Mouse (Mus musculus): Measurements from ENCODE around the gene Vangl1. TPM values are rescaled to one million over a fixed set of nuclear protein-coding genes. Genes with fewer than 3 reads are reported as not detected.

Gene Vangl1
- total and polyA plus RNA-seq, 2 experiments from 2014 or later, result 7.1 to 16.8 TPM

- WGBS, result 24% methylated on average over 4 of the region's 4 CpGs
- Histone ChIP-seq H3K4me3 (ENCODE audit: low read depth, low read length) (no peak overlapping the region), H3K9ac (replicated peaks; ENCODE audit: low read length, poor library complexity, severe bottlenecking) (no peak overlapping the region), H3K27me3 (ENCODE audit: insufficient read depth, low read length) (no peaks in the 10 kb centered on the region), H3K36me3 (ENCODE audit: insufficient read depth, low read length) (no peaks in the 10 kb centered on the region), H3K27ac (ENCODE audit: low read depth, low read length) (no peak overlapping the region), H3K9me3 (ENCODE audit: low read length) (no peaks in the 10 kb centered on the region), H3K4me1 (ENCODE audit: insufficient read depth, low read length) (peaks cover 4% of the 10 kb centered on the region; the same call in 1 of the 2 replicates), H3K4me2 (ENCODE audit: low read depth, low read length, poor library complexity, severe bottlenecking) (no peak overlapping the region)
- TF ChIP-seq CTCF (IDR thresholded peaks at IDR 0.05), result no peak
- DNase-seq (ENCODE audit: low spot score) (no peak), ATAC-seq (ENCODE audit: low FRiP score) (no peak)
These were observed 52.6 kb downstream of the Vangl1 start for GRCm38 (mm10) chr3:102151850-102152249.

DNA sequence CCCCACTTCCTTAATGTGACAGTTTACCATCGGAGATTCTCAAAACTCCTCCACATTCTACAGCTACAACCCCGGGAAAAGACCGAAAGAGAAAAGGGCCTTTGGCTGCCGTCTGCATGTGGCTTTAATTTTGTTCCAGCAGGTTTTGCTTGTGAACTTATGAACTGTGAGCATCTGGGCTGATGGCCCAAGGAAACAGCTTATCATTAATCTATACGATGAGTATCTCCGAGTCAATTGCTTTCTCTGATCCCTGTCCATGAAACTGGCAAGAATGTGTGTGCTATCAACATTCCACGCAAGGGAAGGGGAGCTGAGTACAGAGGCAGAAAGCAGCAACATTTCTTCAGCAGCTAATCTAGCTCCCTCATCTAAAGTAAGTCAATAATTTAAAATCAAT lies 54.6 kb downstream of the Vangl1 start:
- ATAC-seq (ENCODE audit: low FRiP score), result no peak

GRCm38 (mm10) chr3:102147189-102147588 lies 57.3 kb downstream of the Vangl1 start:
- no peaks in the 10 kb centered on the region for H3K27me3 ChIP-seq (ENCODE audit: insufficient read depth, low read length)
- no peak overlapping the region for H3K9ac ChIP-seq (replicated peaks; ENCODE audit: low read length, poor library complexity, severe bottlenecking)
- 53% methylated on average over 4 of the region's 4 CpGs for WGBS
- H3K36me3 ChIP-seq (ENCODE audit: insufficient read depth, low read length), result no peaks in the 10 kb centered on the region
- H3K4me1 ChIP-seq (ENCODE audit: insufficient read depth, low read length), result peaks cover 7% of the 10 kb centered on the region; the same call in 1 of the 2 replicates
- H3K4me3 ChIP-seq (ENCODE audit: low read depth, low read length), result no peak overlapping the region
- no peak overlapping the region for H3K27ac ChIP-seq (ENCODE audit: low read depth, low read length)
- no peaks in the 10 kb centered on the region for H3K9me3 ChIP-seq (ENCODE audit: low read length)
- no peak for TF ChIP-seq CTCF (IDR thresholded peaks at IDR 0.05)
- DNase-seq (ENCODE audit: low spot score) (no peak), ATAC-seq (ENCODE audit: low FRiP score) (no peak)
- no peak overlapping the region for H3K4me2 ChIP-seq (ENCODE audit: low read depth, low read length, poor library complexity, severe bottlenecking)

More for the DNA sequence above, 54.6 kb downstream of the Vangl1 start:
- H3K9ac ChIP-seq (replicated peaks; ENCODE audit: low read length, poor library complexity, severe bottlenecking), result no peak overlapping the region
- no peak overlapping the region for H3K27ac ChIP-seq (ENCODE audit: low read depth, low read length)
- no peaks in the 10 kb centered on the region for H3K36me3 ChIP-seq (ENCODE audit: insufficient read depth, low read length)
- H3K4me3 ChIP-seq (ENCODE audit: low read depth, low read length), result no peak overlapping the region
- DNase-seq (ENCODE audit: low spot score), result no peak
- no peaks in the 10 kb centered on the region for H3K27me3 ChIP-seq (ENCODE audit: insufficient read depth, low read length)
- peaks cover 7% of the 10 kb centered on the region; the same call in 1 of the 2 replicates for H3K4me1 ChIP-seq (ENCODE audit: insufficient read depth, low read length)
- WGBS, result 72% methylated on average over 7 of the region's 7 CpGs
- H3K4me2 ChIP-seq (ENCODE audit: low read depth, low read length, poor library complexity, severe bottlenecking), result no peak overlapping the region
- no peak for TF ChIP-seq CTCF (IDR thresholded peaks at IDR 0.05)
- H3K9me3 ChIP-seq (ENCODE audit: low read length), result no peaks in the 10 kb centered on the region

- H3K27ac ChIP-seq (ENCODE audit: low read depth, low read length), result no peak overlapping the region
- H3K27me3 ChIP-seq (ENCODE audit: insufficient read depth, low read length), result no peaks in the 10 kb centered on the region
- no peaks in the 10 kb centered on the region for H3K36me3 ChIP-seq (ENCODE audit: insufficient read depth, low read length)
- DNase-seq (ENCODE audit: low spot score), result no peak
- H3K9ac ChIP-seq (replicated peaks; ENCODE audit: low read length, poor library complexity, severe bottlenecking), result no peak overlapping the region
- H3K4me3 ChIP-seq (ENCODE audit: low read depth, low read length), result no peak overlapping the region
- 54% methylated on average over 6 of the region's 6 CpGs for WGBS
- no peak for TF ChIP-seq CTCF (IDR thresholded peaks at IDR 0.05)
- H3K4me2 ChIP-seq (ENCODE audit: low read depth, low read length, poor library complexity, severe bottlenecking), result no peak overlapping the region
- no peak for ATAC-seq (ENCODE audit: low FRiP score)
- H3K9me3 ChIP-seq (ENCODE audit: low read length), result no peaks in the 10 kb centered on the region
- H3K4me1 ChIP-seq (ENCODE audit: insufficient read depth, low read length), result peaks cover 7% of the 10 kb centered on the region; the same call in 1 of the 2 replicates
These were observed 58.1 kb downstream of the Vangl1 start for GRCm38 (mm10) chr3:102146428-102146827.

DNA sequence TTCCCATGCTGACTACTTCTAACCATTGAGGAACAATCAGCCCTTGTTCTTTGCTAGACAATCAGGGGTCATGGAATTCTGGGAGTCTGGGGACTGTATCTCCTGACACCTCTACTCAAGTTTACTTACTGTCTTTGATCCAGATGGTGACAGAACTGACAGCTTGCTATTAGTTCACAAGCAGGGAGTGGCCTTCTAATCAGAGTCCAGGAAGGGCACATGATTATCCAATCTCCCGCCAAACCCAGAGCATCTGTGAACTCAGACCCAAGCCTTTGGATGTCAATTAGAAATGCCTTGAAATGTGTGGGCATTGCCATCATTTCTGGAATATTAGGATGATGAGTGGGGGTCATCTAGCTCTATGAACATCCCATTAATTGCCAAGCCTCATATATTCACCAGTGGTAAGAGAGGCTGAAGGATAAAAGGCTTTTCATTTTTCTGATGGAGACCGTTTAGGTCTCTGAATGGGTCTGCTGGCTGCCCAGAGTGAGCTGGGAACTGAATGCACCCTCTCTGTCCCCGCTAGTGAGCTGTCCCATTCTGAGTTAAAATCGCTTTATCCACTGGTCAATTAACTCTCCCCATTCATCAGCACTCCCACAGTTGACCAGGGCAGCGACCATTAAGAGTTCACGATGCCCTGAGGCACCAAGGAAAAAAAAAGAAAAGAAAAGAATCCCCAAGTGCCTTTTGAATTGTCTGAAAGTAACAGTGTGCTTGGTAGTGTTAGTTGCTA lies 58.7 kb downstream of the Vangl1 start:
- 45% methylated on average over 6 of the region's 6 CpGs for WGBS
- H3K4me3 ChIP-seq (ENCODE audit: low read depth, low read length), result no peak overlapping the region
- no peak for TF ChIP-seq CTCF (IDR thresholded peaks at IDR 0.05)
- H3K9me3 ChIP-seq (ENCODE audit: low read length), result no peaks in the 10 kb centered on the region
- no peak overlapping the region for H3K27ac ChIP-seq (ENCODE audit: low read depth, low read length)
- ATAC-seq (ENCODE audit: low FRiP score), result no peak
- DNase-seq (ENCODE audit: low spot score), result no peak
- H3K27me3 ChIP-seq (ENCODE audit: insufficient read depth, low read length), result no peaks in the 10 kb centered on the region
- H3K36me3 ChIP-seq (ENCODE audit: insufficient read depth, low read length), result no peaks in the 10 kb centered on the region
- no peak overlapping the region for H3K4me2 ChIP-seq (ENCODE audit: low read depth, low read length, poor library complexity, severe bottlenecking)
- no peak overlapping the region for H3K9ac ChIP-seq (replicated peaks; ENCODE audit: low read length, poor library complexity, severe bottlenecking)
- peaks cover 7% of the 10 kb centered on the region; the same call in 1 of the 2 replicates for H3K4me1 ChIP-seq (ENCODE audit: insufficient read depth, low read length)

GRCm38 (mm10) chr3:102144401-102144800 lies 60.1 kb downstream of the Vangl1 start:
- no peak for ATAC-seq (ENCODE audit: low FRiP score)
- no peak for DNase-seq (ENCODE audit: low spot score)
- no peak overlapping the region for H3K4me2 ChIP-seq (ENCODE audit: low read depth, low read length, poor library complexity, severe bottlenecking)
- no peak for TF ChIP-seq CTCF (IDR thresholded peaks at IDR 0.05)
- no peak overlapping the region for H3K9ac ChIP-seq (replicated peaks; ENCODE audit: low read length, poor library complexity, severe bottlenecking)
- H3K27me3 ChIP-seq (ENCODE audit: insufficient read depth, low read length), result no peaks in the 10 kb centered on the region
- H3K4me1 ChIP-seq (ENCODE audit: insufficient read depth, low read length), result peaks cover 7% of the 10 kb centered on the region; the same call in 1 of the 2 replicates
- H3K9me3 ChIP-seq (ENCODE audit: low read length), result no peaks in the 10 kb centered on the region
- 97% methylated on average over 4 of the region's 4 CpGs for WGBS
- H3K4me3 ChIP-seq (ENCODE audit: low read depth, low read length), result no peak overlapping the region
- no peak overlapping the region for H3K27ac ChIP-seq (ENCODE audit: low read depth, low read length)
- no peaks in the 10 kb centered on the region for H3K36me3 ChIP-seq (ENCODE audit: insufficient read depth, low read length)

Data from midbrain, postnatal 0 days (tissue).